Mouse (Mus musculus): ENCODE data around the gene Sgms2. TPM values are rescaled to one million over a fixed set of nuclear protein-coding genes. Genes with fewer than 3 reads are reported as not detected.

The Sgms2 gene
- 4.4 and 4.6 TPM in 2 replicates for polyA plus RNA-seq (2012; rRNA removed)

DNA sequence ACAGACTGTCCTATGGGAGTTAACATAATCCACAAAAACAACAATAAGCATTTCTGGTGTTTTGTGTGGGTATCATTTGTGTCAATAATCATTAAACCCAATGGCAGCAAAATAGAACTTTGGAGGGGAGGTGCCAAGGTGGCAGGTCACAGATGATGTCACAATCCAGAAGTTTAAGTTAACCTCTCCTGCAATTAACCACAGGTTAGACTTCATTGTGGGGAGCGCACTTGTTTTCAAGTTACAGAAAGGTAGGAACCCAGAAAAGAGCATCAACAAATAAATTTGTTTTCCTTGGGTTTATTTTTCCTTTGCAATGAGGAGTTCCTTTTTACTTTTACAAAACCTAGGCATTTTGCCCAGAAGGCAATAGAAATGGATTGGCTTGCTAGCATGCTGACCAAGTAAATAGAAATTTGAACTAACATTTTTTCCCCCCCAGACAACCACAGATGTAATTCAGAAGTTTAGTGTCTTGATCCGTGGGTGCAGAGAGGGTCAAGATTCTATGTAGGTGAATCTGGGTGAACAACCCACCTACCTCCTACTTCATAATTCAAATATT is at the start of gene Sgms2:
TSS of gene Sgms2 (minus strand) at position 51 of the 565 bp plus-strand sequence.

GRCm38 (mm10) chr3:131302452-131303319 is 188.5 kb downstream of the Sgms2 start, which contains the start of gene Cyp2u1:
Cyp2u1 (minus strand) TSS chr3:131303227.

DNA sequence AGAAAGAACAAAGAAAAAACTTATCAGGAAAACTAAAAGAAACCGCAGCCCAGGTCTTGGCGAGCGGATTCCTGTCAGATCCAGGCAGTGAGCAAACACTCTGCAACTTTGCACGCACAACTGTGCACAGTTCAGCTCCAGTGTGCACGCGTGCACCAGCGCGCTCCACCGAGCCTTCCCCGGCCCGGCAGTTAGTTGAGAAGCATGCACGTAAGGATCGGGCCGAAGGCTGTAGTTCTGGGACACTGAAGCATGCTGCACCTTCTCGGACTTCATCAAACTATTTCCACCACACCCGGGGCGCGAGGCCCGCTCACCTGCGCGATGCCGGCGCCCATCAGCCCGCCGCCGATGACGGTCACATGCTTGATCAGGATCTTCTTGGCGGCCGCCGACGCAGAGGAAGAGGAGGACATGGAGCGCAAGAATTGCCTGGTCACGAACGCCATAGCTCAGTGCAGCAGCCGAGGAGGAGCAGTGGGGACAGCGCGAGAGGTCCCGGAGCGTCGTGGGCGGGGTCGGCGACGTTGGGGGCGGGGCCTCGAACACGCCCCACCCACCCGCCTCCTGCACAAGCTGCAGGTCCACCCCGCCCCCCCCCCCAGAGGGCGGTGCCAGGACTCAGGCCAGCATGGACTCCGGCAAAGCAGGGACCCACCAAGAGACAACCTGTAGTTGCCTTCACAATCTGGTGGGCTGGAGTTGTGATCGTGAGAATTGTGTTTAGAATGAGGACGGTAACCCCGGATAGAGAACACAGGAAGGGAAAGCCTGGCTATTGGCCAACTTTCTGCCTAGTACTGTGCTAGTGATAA is 219.4 kb downstream of the Sgms2 start, which contains the start of gene Hadh:
TSS of gene Hadh (minus strand) at position 543 of the 815 bp plus-strand sequence.

Other genes with a start within 250 kb of the Sgms2 start
- gene Hadh, start 219.3 kb downstream of the Sgms2 start, polyA plus RNA-seq (2012; rRNA removed), result 198 and 205 TPM in 2 replicates
- gene Cyp2u1, start 188.2 kb downstream of the Sgms2 start, polyA plus RNA-seq (2012; rRNA removed), result 0.39 and 0.54 TPM in 2 replicates
- 9.4 and 9.6 TPM in 2 replicates for gene Papss1, start 73.4 kb upstream of the Sgms2 start, polyA plus RNA-seq (2012; rRNA removed)

Data from liver, embryonic 18 days (tissue).